Mouse (Mus musculus): ENCODE results near the gene Nos1ap. TPM values are rescaled to one million over a fixed set of nuclear protein-coding genes. Genes with fewer than 3 reads are reported as not detected.
A peak's percentile ranks its signal among the peaks of the same experiment; 100 is the strongest.

Gene Nos1ap
- polyA plus RNA-seq, 1 experiment from 2014 or later: 14.6 TPM

GRCm38 (mm10) chr1:170351080-170351479 is 238.6 kb downstream of the Nos1ap start:
- no peak overlapping the region for H3K4me3 ChIP-seq (ENCODE audit: low read length)
- no peaks in the 10 kb centered on the region for H3K36me3 ChIP-seq (ENCODE audit: control insufficient read depth, insufficient read depth)
- no peak overlapping the region for H3K27ac ChIP-seq (ENCODE audit: low read length)
- H3K9ac ChIP-seq (ENCODE audit: low read length): no peak overlapping the region
- H3K9me3 ChIP-seq (replicated peaks; ENCODE audit: control insufficient read depth, low read length): no peaks in the 10 kb centered on the region
- H3K27me3 ChIP-seq (ENCODE audit: control insufficient read depth, insufficient read depth, low read length): no peaks in the 10 kb centered on the region
- H3K4me1 ChIP-seq (ENCODE audit: control insufficient read depth, insufficient read depth, low read length): no peaks in the 10 kb centered on the region
- ATAC-seq (replicated peaks; ENCODE audit: extremely low read depth, insufficient read depth, low FRiP score): no peak
- no peak overlapping the region for H3K4me2 ChIP-seq (ENCODE audit: low read depth, low read length)

GRCm38 (mm10) chr1:170346266-170346665 is 243.4 kb downstream of the Nos1ap start:
- H3K4me2 ChIP-seq (ENCODE audit: low read depth, low read length): no peak overlapping the region
- no peaks in the 10 kb centered on the region for H3K36me3 ChIP-seq (ENCODE audit: control insufficient read depth, insufficient read depth)
- no peaks in the 10 kb centered on the region for H3K9me3 ChIP-seq (replicated peaks; ENCODE audit: control insufficient read depth, low read length)
- WGBS: 64% methylated on average over 3 of the region's 3 CpGs
- no peak overlapping the region for H3K4me3 ChIP-seq (ENCODE audit: low read length)
- H3K27ac ChIP-seq (ENCODE audit: low read length): 0 out of 2 replicates have a peak overlapping the region, but pooled peaks have one; percentile 2
- H3K27me3 ChIP-seq (ENCODE audit: control insufficient read depth, insufficient read depth, low read length): no peaks in the 10 kb centered on the region
- H3K9ac ChIP-seq (ENCODE audit: low read length): no peak overlapping the region
- H3K4me1 ChIP-seq (ENCODE audit: control insufficient read depth, insufficient read depth, low read length): no peaks in the 10 kb centered on the region; the same call in 1 of the 2 replicates
- peak; percentile 45; the same call in 1 of the 2 replicates for ATAC-seq (replicated peaks; ENCODE audit: extremely low read depth, insufficient read depth, low FRiP score)

DNA sequence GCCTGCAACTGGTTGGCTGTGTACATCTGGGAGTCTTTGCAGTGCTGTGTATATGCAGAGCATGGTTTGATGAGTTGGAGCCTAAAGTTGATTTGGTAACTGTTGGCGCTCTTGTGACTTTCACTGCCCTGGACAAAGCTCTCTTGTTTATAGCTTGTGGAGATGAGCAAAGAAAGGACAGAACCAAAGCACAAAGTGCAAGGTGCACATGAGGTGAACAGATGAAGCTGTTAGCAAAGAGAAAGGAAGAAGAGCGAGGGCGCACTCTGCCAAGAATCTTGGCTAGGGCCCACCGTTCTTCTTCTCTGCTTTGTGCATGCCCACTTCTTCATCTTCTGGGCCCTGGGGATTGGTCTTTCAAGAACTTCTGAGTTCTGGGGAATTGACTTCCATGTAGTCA is 245.8 kb downstream of the Nos1ap start:
- Histone ChIP-seq H3K4me3 (ENCODE audit: low read length) (no peak overlapping the region), H3K27ac (ENCODE audit: low read length) (no peak overlapping the region), H3K27me3 (ENCODE audit: control insufficient read depth, insufficient read depth, low read length) (no peaks in the 10 kb centered on the region), H3K9ac (ENCODE audit: low read length) (no peak overlapping the region), H3K4me1 (ENCODE audit: control insufficient read depth, insufficient read depth, low read length) (no peaks in the 10 kb centered on the region; the same call in 1 of the 2 replicates), H3K4me2 (ENCODE audit: low read depth, low read length) (no peak overlapping the region), H3K36me3 (ENCODE audit: control insufficient read depth, insufficient read depth) (no peaks in the 10 kb centered on the region), H3K9me3 (replicated peaks; ENCODE audit: control insufficient read depth, low read length) (no peaks in the 10 kb centered on the region)
- ATAC-seq (replicated peaks; ENCODE audit: extremely low read depth, insufficient read depth, low FRiP score): no peak
- 95% methylated on average over 4 of the region's 4 CpGs for WGBS

DNA sequence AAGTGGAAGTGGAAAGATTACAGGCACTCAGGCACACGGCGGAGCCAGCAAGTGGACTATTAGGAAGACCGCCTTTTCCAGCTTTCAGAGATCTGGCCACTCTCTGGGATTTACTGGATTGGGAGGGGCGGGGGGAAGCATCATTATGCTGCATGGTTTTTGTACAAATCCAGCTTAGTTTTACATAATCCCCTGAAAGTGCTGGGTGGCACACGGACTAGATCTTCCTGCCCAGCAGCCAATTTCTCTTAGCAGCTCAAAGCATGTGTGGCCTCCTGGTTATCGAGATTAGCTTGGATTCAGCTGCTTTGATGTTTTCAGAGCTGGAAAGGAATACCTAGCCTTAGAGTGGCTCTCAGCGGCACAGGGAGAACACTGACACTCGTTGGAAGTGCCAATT is 246.6 kb downstream of the Nos1ap start:
- no peak for ATAC-seq (replicated peaks; ENCODE audit: extremely low read depth, insufficient read depth, low FRiP score)
- no peak overlapping the region for H3K4me3 ChIP-seq (ENCODE audit: low read length)
- WGBS: 58% methylated on average over 8 of the region's 8 CpGs
- H3K27me3 ChIP-seq (ENCODE audit: control insufficient read depth, insufficient read depth, low read length): no peaks in the 10 kb centered on the region
- H3K4me2 ChIP-seq (ENCODE audit: low read depth, low read length): no peak overlapping the region
- no peaks in the 10 kb centered on the region for H3K9me3 ChIP-seq (replicated peaks; ENCODE audit: control insufficient read depth, low read length)
- no peaks in the 10 kb centered on the region; the same call in 1 of the 2 replicates for H3K36me3 ChIP-seq (ENCODE audit: control insufficient read depth, insufficient read depth)
- H3K9ac ChIP-seq (ENCODE audit: low read length): no peak overlapping the region
- no peaks in the 10 kb centered on the region; the same call in 1 of the 2 replicates for H3K4me1 ChIP-seq (ENCODE audit: control insufficient read depth, insufficient read depth, low read length)
- no peak overlapping the region for H3K27ac ChIP-seq (ENCODE audit: low read length)

DNA sequence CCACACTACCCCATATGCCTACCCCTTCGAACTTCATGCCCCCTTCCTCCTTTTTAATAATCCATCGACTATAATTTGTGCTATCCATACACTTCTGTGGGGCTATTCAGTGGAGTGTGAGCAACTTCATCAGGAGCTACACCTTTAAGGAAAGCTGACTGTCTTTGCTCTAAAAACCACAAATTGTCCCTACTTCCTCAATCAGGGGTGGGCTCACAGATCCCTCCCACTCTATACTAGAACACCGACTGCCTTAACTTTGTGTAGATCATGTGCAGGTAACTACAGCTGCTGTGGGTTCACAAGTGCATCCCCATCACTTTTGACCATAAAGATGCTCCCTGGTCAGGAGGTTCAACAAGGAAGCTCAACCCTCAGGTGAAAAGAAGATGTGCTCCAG is 249.7 kb downstream of the Nos1ap start:
- H3K9ac ChIP-seq (ENCODE audit: low read length): no peak overlapping the region
- 79% methylated on average over 3 of the region's 3 CpGs for WGBS
- ATAC-seq (replicated peaks; ENCODE audit: extremely low read depth, insufficient read depth, low FRiP score): no peak
- H3K9me3 ChIP-seq (replicated peaks; ENCODE audit: control insufficient read depth, low read length): no peaks in the 10 kb centered on the region
- H3K4me2 ChIP-seq (ENCODE audit: low read depth, low read length): no peak overlapping the region
- H3K27me3 ChIP-seq (ENCODE audit: control insufficient read depth, insufficient read depth, low read length): no peaks in the 10 kb centered on the region
- H3K4me3 ChIP-seq (ENCODE audit: low read length): no peak overlapping the region
- H3K36me3 ChIP-seq (ENCODE audit: control insufficient read depth, insufficient read depth): peaks cover 3% of the 10 kb centered on the region
- no peaks in the 10 kb centered on the region; the same call in 1 of the 2 replicates for H3K4me1 ChIP-seq (ENCODE audit: control insufficient read depth, insufficient read depth, low read length)
- H3K27ac ChIP-seq (ENCODE audit: low read length): no peak overlapping the region

- no peaks in the 10 kb centered on the region; the same call in 1 of the 2 replicates for H3K36me3 ChIP-seq (ENCODE audit: control insufficient read depth, insufficient read depth)
- H3K27me3 ChIP-seq (ENCODE audit: control insufficient read depth, insufficient read depth, low read length): no peaks in the 10 kb centered on the region
- no peak for ATAC-seq (replicated peaks; ENCODE audit: extremely low read depth, insufficient read depth, low FRiP score)
- 75% methylated on average over 4 of the region's 4 CpGs for WGBS
- no peaks in the 10 kb centered on the region for H3K4me1 ChIP-seq (ENCODE audit: control insufficient read depth, insufficient read depth, low read length)
- no peaks in the 10 kb centered on the region for H3K9me3 ChIP-seq (replicated peaks; ENCODE audit: control insufficient read depth, low read length)
- no peak overlapping the region for H3K4me2 ChIP-seq (ENCODE audit: low read depth, low read length)
- no peak overlapping the region for H3K27ac ChIP-seq (ENCODE audit: low read length)
- no peak overlapping the region for H3K9ac ChIP-seq (ENCODE audit: low read length)
- no peak overlapping the region for H3K4me3 ChIP-seq (ENCODE audit: low read length)
Measured at GRCm38 (mm10) chr1:170332775-170333174, 256.9 kb downstream of the Nos1ap start.

DNA sequence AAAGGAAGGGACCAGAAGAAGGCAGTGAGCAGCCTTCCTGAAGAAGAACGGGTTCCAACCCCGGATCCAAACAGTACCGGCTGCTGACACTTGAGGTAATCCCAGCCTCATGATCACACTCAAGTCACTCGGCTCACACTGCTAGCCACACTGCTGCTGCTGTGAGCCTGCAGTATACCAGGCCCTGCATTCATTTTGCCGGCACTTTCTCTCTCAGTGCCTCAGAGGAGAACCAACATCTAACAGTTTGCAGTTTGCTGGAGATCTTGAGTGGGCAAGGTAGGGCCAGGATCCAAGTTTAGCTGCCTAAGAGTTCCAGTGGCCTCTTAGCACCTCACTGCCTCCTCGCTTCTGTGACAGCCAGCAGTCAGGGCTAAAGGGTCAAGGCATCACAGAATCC is 257.7 kb downstream of the Nos1ap start:
- no peak for ATAC-seq (replicated peaks; ENCODE audit: extremely low read depth, insufficient read depth, low FRiP score)
- 41% methylated on average over 6 of the region's 6 CpGs for WGBS
- H3K4me3 ChIP-seq (ENCODE audit: low read length): no peak overlapping the region
- H3K36me3 ChIP-seq (ENCODE audit: control insufficient read depth, insufficient read depth): 0 out of 2 replicates have a peak, but pooled peaks cover 3% of the 10 kb centered on the region
- no peaks in the 10 kb centered on the region for H3K9me3 ChIP-seq (replicated peaks; ENCODE audit: control insufficient read depth, low read length)
- H3K9ac ChIP-seq (ENCODE audit: low read length): no peak overlapping the region
- H3K4me1 ChIP-seq (ENCODE audit: control insufficient read depth, insufficient read depth, low read length): no peaks in the 10 kb centered on the region
- H3K27me3 ChIP-seq (ENCODE audit: control insufficient read depth, insufficient read depth, low read length): no peaks in the 10 kb centered on the region
- H3K27ac ChIP-seq (ENCODE audit: low read length): no peak overlapping the region
- no peak overlapping the region for H3K4me2 ChIP-seq (ENCODE audit: low read depth, low read length)

GRCm38 (mm10) chr1:170325277-170325676 is 264.4 kb downstream of the Nos1ap start:
- Histone ChIP-seq H3K36me3 (ENCODE audit: control insufficient read depth, insufficient read depth) (0 out of 2 replicates have a peak, but pooled peaks cover 3% of the 10 kb centered on the region), H3K27me3 (ENCODE audit: control insufficient read depth, insufficient read depth, low read length) (no peaks in the 10 kb centered on the region), H3K4me3 (ENCODE audit: low read length) (no peak overlapping the region), H3K27ac (ENCODE audit: low read length) (no peak overlapping the region), H3K4me2 (ENCODE audit: low read depth, low read length) (no peak overlapping the region), H3K9ac (ENCODE audit: low read length) (no peak overlapping the region), H3K4me1 (ENCODE audit: control insufficient read depth, insufficient read depth, low read length) (no peaks in the 10 kb centered on the region), H3K9me3 (replicated peaks; ENCODE audit: control insufficient read depth, low read length) (no peaks in the 10 kb centered on the region)
- ATAC-seq (replicated peaks; ENCODE audit: extremely low read depth, insufficient read depth, low FRiP score): no peak
- WGBS: 81% methylated on average over 4 of the region's 4 CpGs

GRCm38 (mm10) chr1:170324312-170324711 is 265.3 kb downstream of the Nos1ap start:
- Histone ChIP-seq H3K36me3 (ENCODE audit: control insufficient read depth, insufficient read depth) (0 out of 2 replicates have a peak, but pooled peaks cover 3% of the 10 kb centered on the region), H3K9me3 (replicated peaks; ENCODE audit: control insufficient read depth, low read length) (no peaks in the 10 kb centered on the region), H3K4me1 (ENCODE audit: control insufficient read depth, insufficient read depth, low read length) (no peaks in the 10 kb centered on the region), H3K27ac (ENCODE audit: low read length) (no peak overlapping the region), H3K4me2 (ENCODE audit: low read depth, low read length) (no peak overlapping the region), H3K9ac (ENCODE audit: low read length) (no peak overlapping the region), H3K4me3 (ENCODE audit: low read length) (no peak overlapping the region), H3K27me3 (ENCODE audit: control insufficient read depth, insufficient read depth, low read length) (no peaks in the 10 kb centered on the region)
- no peak for ATAC-seq (replicated peaks; ENCODE audit: extremely low read depth, insufficient read depth, low FRiP score)
- 75% methylated on average over 1 of the region's 1 CpGs for WGBS
